Mouse (Mus musculus) CH12.LX (cell line): Measurements from ENCODE around the gene Raver1. TPM values are rescaled to one million over a fixed set of nuclear protein-coding genes. Genes with fewer than 3 reads are reported as not detected.
A peak's percentile ranks its signal among the peaks of the same experiment; 100 is the strongest.

ENCODE experiments used
- DNase-seq: peaks from one replicate; pipeline ENCODE4 v3.0.0-alpha.2; 2013; ENCODE audit errors: extremely low read depth
- H3K27ac ChIP-seq: 2 replicates; pipeline ENCODE4 v1.5.1; 2012; ENCODE audit warnings: low read depth, mild to moderate bottlenecking, control low read depth, moderate library complexity; ENCODE audit not compliant: insufficient read depth
- H3K27me3 ChIP-seq: replicated peaks from 2 replicates; pipeline ENCODE3; 2012; ENCODE audit warnings: inconsistent platforms
- H3K36me3 ChIP-seq, 2 experiments: replicated peaks in 1 of 2; 2 replicates each; pipeline versions ENCODE3 to v1.6.1; 2012; ENCODE audit warnings: inconsistent platforms in 1 of 2, low read length in 1 of 2, mild to moderate bottlenecking in 1 of 2, mixed read lengths in 1 of 2, moderate library complexity in 1 of 2; ENCODE audit not compliant: control insufficient read depth in 1 of 2, insufficient read depth in 1 of 2
- H3K4me1 ChIP-seq, 2 experiments: 2 replicates each; pipeline ENCODE4 v1.6.1; 2012; ENCODE audit warnings: inconsistent platforms in 1 of 2, moderate library complexity in 1 of 2; ENCODE audit not compliant: insufficient read depth in 2 of 2, control insufficient read depth in 1 of 2
- H3K4me2 ChIP-seq: 2 replicates; pipeline ENCODE4 v1.6.1; 2012; ENCODE audit warnings: low read depth, mild to moderate bottlenecking, control low read depth; ENCODE audit not compliant: poor library complexity, insufficient read depth, severe bottlenecking
- H3K4me3 ChIP-seq, 3 experiments: fragments of 150-350 bp in 1 of 3; sonication (generic) in 1 of 3; replicated peaks in 1 of 3; 2 replicates each; pipeline versions ENCODE3 to v1.5.1; 2011 to 2012; ENCODE audit warnings: low read depth in 2 of 3, low read length in 2 of 3, mild to moderate bottlenecking in 2 of 3, moderate library complexity in 2 of 3, control low read depth in 1 of 3, improper control_type of control experiment in 1 of 3, inconsistent platforms in 1 of 3, mixed read lengths in 1 of 3; ENCODE audit not compliant: poor library complexity in 1 of 3
- H3K79me2 ChIP-seq: replicated peaks from 2 replicates; pipeline ENCODE4 v1.6.1; 2012; ENCODE audit warnings: mild to moderate bottlenecking, moderate library complexity; ENCODE audit not compliant: control insufficient read depth, poor library complexity, insufficient read depth, severe bottlenecking; ENCODE audit errors: extremely low read depth
- H3K9ac ChIP-seq: 2 replicates; pipeline ENCODE4 v1.6.1; 2012; ENCODE audit warnings: low read depth, mild to moderate bottlenecking, control low read depth, moderate library complexity; ENCODE audit not compliant: insufficient read depth
- H3K9me3 ChIP-seq: replicated peaks from 2 replicates; pipeline ENCODE3; 2012; ENCODE audit warnings: low read length, inconsistent platforms, mixed read lengths
- BHLHE40 ChIP-seq: IDR thresholded peaks from 2 replicates; pipeline ENCODE4 v1.6.1; 2011; ENCODE audit warnings: mild to moderate bottlenecking, low read depth, low read length, improper control_type of control experiment
- CHD1 ChIP-seq: IDR thresholded peaks from 2 replicates; pipeline ENCODE4 v1.6.1; 2012; ENCODE audit warnings: low read depth, low read length, improper control_type of control experiment, inconsistent platforms
- CHD2 ChIP-seq: IDR thresholded peaks from 2 replicates; pipeline ENCODE4 v1.6.1; 2011; ENCODE audit warnings: low read length, improper control_type of control experiment
- ELF1 ChIP-seq: IDR thresholded peaks from 2 replicates; pipeline ENCODE4 v1.6.1; 2014; ENCODE audit warnings: low read depth, mild to moderate bottlenecking, inconsistent platforms, low read length, improper control_type of control experiment
- EP300 ChIP-seq: IDR thresholded peaks from 2 replicates; pipeline ENCODE4 v1.6.1; 2011; ENCODE audit warnings: low read length, improper control_type of control experiment
- ETS1 ChIP-seq: conservative IDR thresholded peaks from 2 replicates; pipeline ENCODE4 v1.6.1; 2012; ENCODE audit warnings: low read depth, mild to moderate bottlenecking, inconsistent platforms, low read length, improper control_type of control experiment, moderate library complexity
- IRF4 ChIP-seq: IDR thresholded peaks from 2 replicates; pipeline ENCODE4 v1.6.1; 2014; ENCODE audit warnings: low read depth, mild to moderate bottlenecking, inconsistent platforms, low read length, improper control_type of control experiment
- JUN ChIP-seq: IDR thresholded peaks from 2 replicates; pipeline ENCODE4 v1.6.1; 2011; ENCODE audit warnings: low read depth, mild to moderate bottlenecking, low read length, improper control_type of control experiment, moderate library complexity; ENCODE audit not compliant: insufficient read depth
- JUND ChIP-seq: conservative IDR thresholded peaks from 2 replicates; pipeline ENCODE4 v1.6.1; 2011; ENCODE audit warnings: low read depth, low read length, improper control_type of control experiment
- KAT2A ChIP-seq: IDR thresholded peaks from 2 replicates; pipeline ENCODE4 v1.6.1; 2012; ENCODE audit warnings: low read length, improper control_type of control experiment, inconsistent platforms; ENCODE audit not compliant: insufficient replicate concordance
- MAFK ChIP-seq: IDR thresholded peaks from 2 replicates; pipeline ENCODE4 v1.6.1; 2011; ENCODE audit warnings: low read length, improper control_type of control experiment; ENCODE audit not compliant: insufficient replicate concordance
- MAX ChIP-seq: IDR thresholded peaks from 2 replicates; pipeline ENCODE4 v1.6.1; 2011; ENCODE audit warnings: low read length, improper control_type of control experiment
- MEF2A ChIP-seq: IDR thresholded peaks from 2 replicates; pipeline ENCODE4 v1.6.1; 2014; ENCODE audit warnings: low read depth, mild to moderate bottlenecking, inconsistent platforms, low read length, improper control_type of control experiment, borderline replicate concordance
- MYC ChIP-seq: IDR thresholded peaks from 2 replicates; pipeline ENCODE4 v1.6.1; 2011; ENCODE audit warnings: low read depth, mild to moderate bottlenecking, improper control_type of control experiment, low read length
- NELFE ChIP-seq: IDR thresholded peaks from 2 replicates; pipeline ENCODE4 v1.6.1; 2011; ENCODE audit warnings: low read depth, low read length, improper control_type of control experiment
- POLR2A ChIP-seq: IDR thresholded peaks from 2 replicates; pipeline ENCODE4 v1.6.1; 2011; ENCODE audit warnings: low read depth, mild to moderate bottlenecking, improper control_type of control experiment, low read length
- RAD21 ChIP-seq: IDR thresholded peaks from 2 replicates; pipeline ENCODE4 v1.6.1; 2011; ENCODE audit warnings: low read depth, mild to moderate bottlenecking, low read length, improper control_type of control experiment, moderate library complexity
- RCOR1 ChIP-seq: conservative IDR thresholded peaks from 2 replicates; pipeline ENCODE4 v1.6.1; 2012; ENCODE audit warnings: low read depth, mild to moderate bottlenecking, inconsistent platforms, low read length, improper control_type of control experiment
- SIN3A ChIP-seq: IDR thresholded peaks from 2 replicates; pipeline ENCODE4 v1.6.1; 2012; ENCODE audit warnings: low read length, improper control_type of control experiment, inconsistent platforms
- TBP ChIP-seq: conservative IDR thresholded peaks from 2 replicates; pipeline ENCODE4 v1.6.1; 2011; ENCODE audit warnings: low read depth, low read length, improper control_type of control experiment
- TCF12 ChIP-seq: IDR thresholded peaks from 2 replicates; pipeline ENCODE4 v1.6.1; 2014; ENCODE audit warnings: low read depth, mild to moderate bottlenecking, inconsistent platforms, low read length, improper control_type of control experiment
- UBTF ChIP-seq: IDR thresholded peaks from 2 replicates; pipeline ENCODE4 v1.6.1; 2012; ENCODE audit warnings: low read depth, mild to moderate bottlenecking, inconsistent platforms, low read length, improper control_type of control experiment, moderate library complexity
- USF2 ChIP-seq: conservative IDR thresholded peaks from 2 replicates; pipeline ENCODE4 v1.6.1; 2011; ENCODE audit warnings: low read depth, low read length, improper control_type of control experiment
- ZC3H11A ChIP-seq: IDR thresholded peaks from 2 replicates; pipeline ENCODE4 v1.6.1; 2012; ENCODE audit warnings: low read depth, mild to moderate bottlenecking, inconsistent platforms, low read length, improper control_type of control experiment
- ZMIZ1 ChIP-seq: IDR thresholded peaks from 2 replicates; pipeline ENCODE4 v1.6.1; 2012; ENCODE audit warnings: low read depth, mild to moderate bottlenecking, inconsistent platforms, low read length, improper control_type of control experiment
- dilution Hi-C: fragments of 300-500 bp; cut with MboI; formaldehyde crosslinking; loops from 2 replicates; pipeline ENCODE4 v1.14.3; 2020; ENCODE audit warnings: low sequenced_read_pairs; ENCODE audit not compliant: extremely low pct_unique_long_range_greater_than_20kb, extremely low pct_ligation_motif_present
- in situ Hi-C: fragments of 300-500 bp; cut with MboI; formaldehyde crosslinking; loops from 3 replicates; pipeline ENCODE4 v1.14.3; 2019; ENCODE audit warnings: low sequenced_read_pairs, low pct_ligation_motif_present, low pct_unique_long_range_greater_than_20kb, mixed read lengths
- polyA plus RNA-seq: library from polyadenylated mRNA; unstranded; fragments of >175 nt; gene quantifications from 2 replicates; pipeline ENCODE4 v1.2.1, GENCODE M21; 2012; ENCODE audit warnings: low read depth; ENCODE audit not compliant: insufficient read length
- total RNA-seq, 2 experiments: library from RNA; depleted of rRNA; stranded (reverse); fragments of 300-350 nt in 1 of 2; fragments of >200 nt in 1 of 2; gene quantifications; 2 replicates each; pipeline ENCODE4 v1.2.3; 2012 to 2014

The Raver1 gene
- total and polyA plus RNA-seq, 3 experiments, result 18.9 to 101 (median 30.8) TPM

- Histone ChIP-seq H3K9ac (peak overlapping the region; percentile 46), H3K4me1 (peaks cover 18 to 69% of the 10 kb centered on the region in 2 experiments), H3K4me3 (peak overlapping the region in 1 of 3 experiments; percentile 43), H3K27me3 (no peaks in the 10 kb centered on the region), H3K79me2 (peaks cover 10% of the 10 kb centered on the region), H3K4me2 (peak overlapping the region; percentile 67), H3K27ac (peak overlapping the region; percentile 98), H3K9me3 (no peaks in the 10 kb centered on the region), H3K36me3 (peaks cover 24 to 30% of the 10 kb centered on the region in 2 experiments)
- in situ Hi-C loops (loop anchor here (5.0 kb wide), 1 partner anchor 42 kb away; the partner anchor contains the start of genes Gm38431 and Raver1), dilution Hi-C loops (no loop called here)
- DNase-seq, result peak; percentile 78
- TF ChIP-seq SIN3A, result peak; percentile 79; the same call in 1 of the 2 replicates
- 0 out of 2 replicates have a peak, but pooled peaks have one; percentile 8 for TF ChIP-seq ELF1
- TF ChIP-seq BHLHE40, result peak; percentile 78
- TF ChIP-seq IRF4, result peak; percentile 77
- TF ChIP-seq JUN, result 0 out of 2 replicates have a peak, but pooled peaks have one; percentile 46
- 0 out of 2 replicates have a peak, but pooled peaks have one; percentile 64 for TF ChIP-seq CHD1
- TF ChIP-seq JUND, result peak; percentile 71; the same call in 1 of the 2 replicates
- TF ChIP-seq USF2, result no peak
- TF ChIP-seq ZC3H11A, result no peak
- TF ChIP-seq UBTF, result 0 out of 2 replicates have a peak, but pooled peaks have one; percentile 26
- TF ChIP-seq POLR2A, result peak; percentile 45
- no peak for TF ChIP-seq TBP
- TF ChIP-seq ZMIZ1, result peak; percentile 63; the same call in 1 of the 2 replicates
- TF ChIP-seq MAX, result peak; percentile 72
- peak; percentile 54; the same call in 1 of the 2 replicates for TF ChIP-seq MYC
- TF ChIP-seq EP300, result peak; percentile 61
- TF ChIP-seq NELFE, result no peak
- 0 out of 2 replicates have a peak, but pooled peaks have one; percentile 55 for TF ChIP-seq CHD2
- TF ChIP-seq KAT2A, result 0 out of 2 replicates have a peak, but pooled peaks have one; percentile 6
- TF ChIP-seq MAFK, result peak; percentile 31; the same call in 1 of the 2 replicates
- peak; percentile 67 for TF ChIP-seq TCF12
- TF ChIP-seq RCOR1, result peak; percentile 72; the same call in 1 of the 2 replicates
- no peak for TF ChIP-seq MEF2A
- no peak for TF ChIP-seq RAD21
- TF ChIP-seq ETS1, result peak; percentile 57
Observed at GRCm38 (mm10) chr9:21134595-21135328, 43.0 kb upstream of the Raver1 start.
